Mouse (Mus musculus): ENCODE data around the gene Zfp110. TPM values are rescaled to one million over a fixed set of nuclear protein-coding genes. Genes with fewer than 3 reads are reported as not detected.

The Zfp110 gene
- polyA plus RNA-seq, 1 experiment from 2014 or later, result 40.2 TPM

Other genes with a start within 250 kb of the Zfp110 start
- gene Vmn2r53, start 226.0 kb upstream of the Zfp110 start, polyA plus RNA-seq (2015; fragmentation: Nextera tagmentation; extraction: Ambion mirVana), result 0.01 TPM in 1 of 2 replicates, not detected in the other
- gene Vmn2r54, start 194.4 kb upstream of the Zfp110 start, polyA plus RNA-seq (2015; fragmentation: Nextera tagmentation; extraction: Ambion mirVana), result not detected in 2 replicates
- not detected in 2 replicates for gene Vmn2r55, start 149.8 kb upstream of the Zfp110 start, polyA plus RNA-seq (2015; fragmentation: Nextera tagmentation; extraction: Ambion mirVana)
- 0.03 TPM in 1 of 2 replicates, not detected in the other for gene Vmn2r56, start 99.8 kb upstream of the Zfp110 start, polyA plus RNA-seq (2015; fragmentation: Nextera tagmentation; extraction: Ambion mirVana)
- gene Zscan18, start 31.1 kb upstream of the Zfp110 start, polyA plus RNA-seq (2015; fragmentation: Nextera tagmentation; extraction: Ambion mirVana), result 21.3 and 22.7 TPM in 2 replicates
- 28.9 and 30.2 TPM in 2 replicates for gene Zfp329, start 15.9 kb upstream of the Zfp110 start, polyA plus RNA-seq (2015; fragmentation: Nextera tagmentation; extraction: Ambion mirVana)
- 8.0 and 8.8 TPM in 2 replicates for gene Zfp128, start 46.4 kb downstream of the Zfp110 start, polyA plus RNA-seq (2015; fragmentation: Nextera tagmentation; extraction: Ambion mirVana)
- gene Zscan22, start 63.1 kb downstream of the Zfp110 start, polyA plus RNA-seq (2015; fragmentation: Nextera tagmentation; extraction: Ambion mirVana), result 13.8 TPM in 2 replicates
- 659 and 698 TPM in 2 replicates for gene Rps5, start 87.5 kb downstream of the Zfp110 start, polyA plus RNA-seq (2015; fragmentation: Nextera tagmentation; extraction: Ambion mirVana)
- 0.61 and 0.84 TPM in 2 replicates for gene Rnf225, start 92.7 kb downstream of the Zfp110 start, polyA plus RNA-seq (2015; fragmentation: Nextera tagmentation; extraction: Ambion mirVana)
- 15.9 TPM in 2 replicates for gene Zfp324, start 131.1 kb downstream of the Zfp110 start, polyA plus RNA-seq (2015; fragmentation: Nextera tagmentation; extraction: Ambion mirVana)
- 11.7 and 12.5 TPM in 2 replicates for gene Zfp446, start 143.1 kb downstream of the Zfp110 start, polyA plus RNA-seq (2015; fragmentation: Nextera tagmentation; extraction: Ambion mirVana)
- gene Slc27a5, start 163.4 kb downstream of the Zfp110 start, polyA plus RNA-seq (2015; fragmentation: Nextera tagmentation; extraction: Ambion mirVana), result 0.20 and 0.50 TPM in 2 replicates
- gene Trim28, start 164.4 kb downstream of the Zfp110 start, polyA plus RNA-seq (2015; fragmentation: Nextera tagmentation; extraction: Ambion mirVana), result 252 and 278 TPM in 2 replicates
- gene Zbtb45, start 175.3 kb downstream of the Zfp110 start, polyA plus RNA-seq (2015; fragmentation: Nextera tagmentation; extraction: Ambion mirVana), result 40.4 and 44.2 TPM in 2 replicates
- 180 and 184 TPM in 2 replicates for gene Chmp2a, start 200.0 kb downstream of the Zfp110 start, polyA plus RNA-seq (2015; fragmentation: Nextera tagmentation; extraction: Ambion mirVana)
- gene Ube2m, start 203.5 kb downstream of the Zfp110 start, polyA plus RNA-seq (2015; fragmentation: Nextera tagmentation; extraction: Ambion mirVana), result 118 and 131 TPM in 2 replicates
- 7.9 and 8.7 TPM in 2 replicates for gene Mzf1, start 220.0 kb downstream of the Zfp110 start, polyA plus RNA-seq (2015; fragmentation: Nextera tagmentation; extraction: Ambion mirVana)